Mouse (Mus musculus) liver, embryonic 14.5 days (tissue): Measurements from ENCODE around the gene Atp6ap2. TPM values are rescaled to one million over a fixed set of nuclear protein-coding genes. Genes with fewer than 3 reads are reported as not detected.

Experiments used
- ATAC-seq: fragments of 200-750 bp; cut with Nextera tagmentation; 2 replicates; pipeline ENCODE4 v1.8.0; 2017; ENCODE audit warnings: moderate number of reproducible peaks, mild to moderate bottlenecking, moderate library complexity; ENCODE audit not compliant: insufficient read depth
- DNase-seq, 3 experiments: peaks; one replicate each; pipeline ENCODE4 v3.0.0-alpha.2; 2012 to 2013; ENCODE audit warnings: low read depth in 3 of 3, low spot score in 3 of 3
- H3K27ac ChIP-seq: fragments of 300-500 bp; sonication (generic); 2 replicates; pipeline ENCODE4 v1.5.1; 2014; ENCODE audit warnings: moderate library complexity, mild to moderate bottlenecking, control low read depth, inconsistent platforms
- H3K27me3 ChIP-seq: fragments of 300-500 bp; sonication (generic); 2 replicates; pipeline ENCODE4 v1.6.1; 2014; ENCODE audit warnings: mild to moderate bottlenecking, low read length, moderate library complexity; ENCODE audit not compliant: control insufficient read depth, insufficient read depth
- H3K36me3 ChIP-seq: fragments of 300-500 bp; sonication (generic); replicated peaks from 2 replicates; pipeline ENCODE4 v1.6.1; 2014; ENCODE audit warnings: low read depth; ENCODE audit not compliant: control insufficient read depth, insufficient read depth
- H3K4me1 ChIP-seq, 2 experiments: fragments of 200-500 bp in 1 of 2; fragments of 300-500 bp in 1 of 2; sonication (generic) in 1 of 2; replicated peaks; 2 replicates each; pipeline ENCODE4 v1.6.1; 2012 to 2014; ENCODE audit warnings: antibody characterized with exemption in 1 of 2, inconsistent platforms in 1 of 2, low read length in 1 of 2; ENCODE audit not compliant: control insufficient read depth in 2 of 2, insufficient read depth in 2 of 2
- H3K4me2 ChIP-seq: fragments of 300-500 bp; sonication (generic); 2 replicates; pipeline ENCODE4 v1.6.1; 2014; ENCODE audit warnings: low read depth, mild to moderate bottlenecking, control low read depth, moderate library complexity
- H3K4me3 ChIP-seq, 2 experiments: fragments of 200-500 bp in 1 of 2; fragments of 300-500 bp in 1 of 2; sonication (generic) in 1 of 2; 2 replicates each; pipeline ENCODE4 v1.5.1; 2012 to 2014; ENCODE audit warnings: low read depth in 2 of 2, low read length in 2 of 2, mild to moderate bottlenecking in 2 of 2, control low read depth in 1 of 2, inconsistent platforms in 1 of 2, moderate library complexity in 1 of 2; ENCODE audit not compliant: insufficient read depth in 1 of 2
- H3K9ac ChIP-seq: fragments of 300-500 bp; sonication (generic); replicated peaks from 2 replicates; pipeline ENCODE4 v1.6.1; 2014; ENCODE audit warnings: mild to moderate bottlenecking, control low read depth, moderate library complexity
- H3K9me3 ChIP-seq: fragments of 300-500 bp; sonication (generic); 2 replicates; pipeline ENCODE4 v1.6.1; 2016; ENCODE audit warnings: low read length, mixed read lengths; ENCODE audit not compliant: control insufficient read depth
- CTCF ChIP-seq: IDR thresholded peaks from 2 replicates; pipeline ENCODE4 v1.5.1; 2016; ENCODE audit warnings: antibody characterized with exemption, low read depth, control low read depth
- EP300 ChIP-seq: IDR thresholded peaks from 2 replicates; pipeline ENCODE4 v1.6.1; 2016; ENCODE audit warnings: antibody characterized with exemption, low read depth
- WGBS: fragments of 180-500 bp; shearing (Covaris S2); extraction: QIAGEN DNeasy Blood & Tissue Kit; methylation state at CpG from one replicate; pipeline ENCODE4 v1.1.7; 2014; ENCODE audit not compliant: insufficient replicate concordance; 5-methylcytosine and 5-hydroxymethylcytosine counted together
- polyA plus RNA-seq, 2 experiments: library from polyadenylated mRNA; depleted of rRNA in 1 of 2; stranded (reverse) in 1 of 2; unstranded in 1 of 2; fragments of >200 nt; fragmentation: Nextera tagmentation in 1 of 2; extraction: Ambion mirVana in 1 of 2; gene quantifications; 2 replicates each; pipeline versions ENCODE4 v1.2.1 to v1.2.3; 2012 to 2014

The Atp6ap2 gene
- 15.7 and 18.4 TPM in 2 replicates for polyA plus RNA-seq (2012; rRNA removed)
- 54.9 and 61.2 TPM in 2 replicates for polyA plus RNA-seq (2014; fragmentation: Nextera tagmentation; extraction: Ambion mirVana)

DNA sequence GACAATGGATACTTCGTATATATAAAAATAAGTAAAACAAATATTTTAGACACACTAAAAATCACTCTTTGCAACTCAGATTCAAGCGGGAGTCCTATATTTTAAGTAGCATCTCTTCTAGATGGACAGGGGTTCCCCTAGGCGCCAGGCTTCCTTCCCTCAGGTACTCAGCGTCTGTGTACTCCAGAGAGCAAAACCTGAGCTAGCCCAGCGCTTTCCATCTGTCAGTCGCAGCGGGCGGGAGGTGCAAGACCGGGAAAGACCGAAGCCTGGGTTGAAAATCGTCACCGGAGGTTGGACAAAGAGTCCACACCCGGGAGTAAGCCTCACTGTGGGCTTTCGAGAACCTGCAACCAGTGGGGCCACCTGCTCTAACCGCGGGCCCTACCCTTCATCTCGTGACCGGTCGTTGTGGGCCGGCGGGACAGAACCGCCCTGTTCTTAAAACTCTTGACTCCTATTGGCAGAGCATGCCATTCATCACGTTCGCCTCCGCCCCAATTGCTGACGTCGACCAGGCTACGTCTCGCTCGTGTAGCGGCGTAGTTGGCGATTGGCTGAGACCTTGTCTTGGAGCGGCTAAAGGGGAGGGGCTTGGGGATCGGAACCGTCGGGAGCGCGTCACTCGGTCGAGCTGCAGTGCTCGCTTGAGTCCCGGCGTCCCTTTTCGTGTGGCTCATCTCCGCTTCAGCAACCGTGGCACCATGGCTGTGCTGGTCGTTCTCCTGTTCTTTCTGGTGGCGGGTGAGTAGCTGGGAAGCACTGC, at the start of gene Atp6ap2:
Atp6ap2 (plus strand) TSS at position 610 of the 766 bp plus-strand sequence.
- Histone ChIP-seq H3K9ac (peak within 1 kb of the TSS; percentile 90), H3K9me3 (no peaks in the 10 kb centered on the region), H3K4me1 (peaks cover 0 to 7% of the 10 kb centered on the region in 2 experiments; a peak in 3 of 4 replicates), H3K27ac (peak within 1 kb of the TSS; percentile 53), H3K27me3 (no peaks in the 10 kb centered on the region), H3K4me3 (peak within 1 kb of the TSS; percentile 87 to 91), H3K4me2 (peak within 1 kb of the TSS; percentile 78), H3K36me3 (no peaks in the 10 kb centered on the region)
- TF ChIP-seq CTCF (no peak; the same call in 1 of the 2 replicates), EP300 (no peak)
- DNase-seq (peak; percentile 92 to 94 (median 93)), ATAC-seq (peak; percentile 97)
- WGBS: 12% methylated on average over 48 of the region's 49 CpGs

DNA sequence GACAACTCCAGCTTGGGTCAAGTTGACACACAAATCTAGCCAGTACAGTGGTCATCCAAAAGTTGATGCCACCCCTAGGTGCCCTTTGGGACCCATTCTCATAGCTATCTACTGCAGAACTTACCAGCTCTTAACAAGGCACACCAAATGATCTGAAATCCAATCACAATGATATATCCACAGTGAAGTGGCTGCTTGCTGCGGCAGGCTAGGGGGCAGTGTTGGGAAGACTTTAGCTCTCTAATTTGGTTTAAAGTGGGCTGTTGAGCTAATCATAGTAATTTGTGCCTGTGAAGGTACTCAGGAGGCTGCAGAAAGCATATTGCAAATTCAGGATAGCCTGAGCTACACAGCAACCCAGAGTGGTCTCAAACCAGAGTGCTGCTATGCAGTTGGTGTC, 43.2 kb upstream of the Atp6ap2 start:
- Histone ChIP-seq H3K9ac (no peak overlapping the region), H3K4me3 (no peak overlapping the region), H3K4me1 (peaks cover 2 to 5% of the 10 kb centered on the region in 2 experiments; a peak in 1 of 4 replicates), H3K36me3 (no peaks in the 10 kb centered on the region), H3K4me2 (no peak overlapping the region), H3K27me3 (no peaks in the 10 kb centered on the region), H3K27ac (no peak overlapping the region), H3K9me3 (no peaks in the 10 kb centered on the region)
- DNase-seq: no peak
- TF ChIP-seq CTCF (0 out of 2 replicates have a peak, but pooled peaks have one; percentile 8), EP300 (no peak)
- 65% methylated on average over 1 of the region's 1 CpGs for WGBS
- ATAC-seq: no peak

DNA sequence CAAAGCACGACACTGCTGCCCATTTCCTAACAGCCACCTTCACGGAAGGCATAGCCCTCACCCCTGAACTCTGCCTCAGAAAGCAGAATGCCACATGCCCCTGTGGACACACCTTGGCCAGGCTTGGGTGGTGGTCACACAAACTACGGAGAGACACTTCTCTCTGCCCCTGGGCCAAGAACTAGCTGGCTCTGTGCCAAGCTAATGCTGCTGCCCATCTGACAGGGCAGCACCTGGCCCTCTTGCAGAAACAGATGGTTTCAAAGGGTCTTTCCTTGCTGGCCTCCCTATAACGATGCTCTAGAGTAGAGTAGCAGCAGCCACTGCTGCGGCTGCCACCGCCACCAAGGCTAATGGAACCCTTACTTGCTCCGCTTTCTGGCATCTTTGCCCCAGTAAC, 30.5 kb upstream of the Atp6ap2 start:
- ATAC-seq: no peak
- H3K9me3 ChIP-seq: no peaks in the 10 kb centered on the region
- H3K4me2 ChIP-seq: no peak overlapping the region
- no peak for DNase-seq
- H3K4me3 ChIP-seq: no peak overlapping the region
- no peaks in the 10 kb centered on the region for H3K36me3 ChIP-seq
- no peaks in the 10 kb centered on the region for H3K4me1 ChIP-seq
- 69% methylated on average over 7 of the region's 7 CpGs for WGBS
- H3K27ac ChIP-seq: no peak overlapping the region
- TF ChIP-seq CTCF (no peak), EP300 (no peak)
- H3K9ac ChIP-seq: no peak overlapping the region
- no peaks in the 10 kb centered on the region for H3K27me3 ChIP-seq

DNA sequence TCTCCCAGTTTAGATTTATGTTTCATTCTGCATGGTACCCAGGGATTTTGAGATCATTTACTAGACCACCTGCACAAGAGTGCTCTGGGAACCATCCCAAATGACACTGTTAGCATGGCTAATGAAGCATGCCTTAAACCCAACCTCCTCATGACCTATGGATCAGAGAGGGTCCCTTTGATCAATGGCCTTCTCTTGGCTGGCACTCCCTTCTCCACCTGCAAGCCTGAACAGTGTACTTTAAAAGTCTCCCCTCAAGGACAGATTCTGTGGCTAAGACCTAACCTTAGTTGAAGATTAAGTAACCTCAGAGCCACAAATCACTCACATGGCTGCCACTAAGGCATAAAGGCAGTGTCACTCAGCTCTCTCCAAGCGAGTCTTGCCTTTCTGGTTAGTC, 16.2 kb upstream of the Atp6ap2 start:
- H3K36me3 ChIP-seq: no peaks in the 10 kb centered on the region
- no peaks in the 10 kb centered on the region for H3K9me3 ChIP-seq
- no peak overlapping the region for H3K4me3 ChIP-seq
- no peak for DNase-seq
- no peak overlapping the region for H3K4me2 ChIP-seq
- no peak for ATAC-seq
- H3K9ac ChIP-seq: no peak overlapping the region
- no peaks in the 10 kb centered on the region for H3K27me3 ChIP-seq
- H3K27ac ChIP-seq: no peak overlapping the region
- H3K4me1 ChIP-seq: no peaks in the 10 kb centered on the region
- TF ChIP-seq CTCF (no peak), EP300 (no peak)
- WGBS: 55% methylated on average over 1 of the region's 1 CpGs

DNA sequence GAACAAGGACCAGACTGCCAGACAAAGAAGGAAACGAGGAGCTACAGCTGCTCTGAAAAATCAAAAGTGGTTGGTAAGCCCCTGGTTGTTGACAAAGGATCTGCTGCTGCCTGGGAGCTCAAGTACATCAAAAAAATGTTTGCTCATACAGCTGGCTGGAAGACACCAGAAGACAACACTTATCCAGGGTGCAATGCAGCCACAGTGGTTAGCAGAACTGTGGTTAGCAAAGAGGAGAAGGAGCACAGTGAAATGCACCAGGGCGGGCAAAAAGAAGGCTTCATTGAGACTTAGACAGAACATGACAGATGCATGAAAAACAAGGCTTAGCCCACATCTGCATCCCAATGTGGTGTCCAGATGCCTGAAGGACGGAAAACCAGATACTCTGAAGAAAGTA, 9.7 kb upstream of the Atp6ap2 start:
- no peaks in the 10 kb centered on the region for H3K9me3 ChIP-seq
- H3K4me1 ChIP-seq: peaks cover 0 to 4% of the 10 kb centered on the region in 2 experiments; a peak in 2 of 4 replicates
- no peak for DNase-seq
- H3K36me3 ChIP-seq: no peaks in the 10 kb centered on the region
- no peak overlapping the region for H3K27ac ChIP-seq
- H3K4me2 ChIP-seq: no peak overlapping the region
- ATAC-seq: no peak
- 37% methylated on average over 3 of the region's 3 CpGs for WGBS
- TF ChIP-seq CTCF: no peak
- TF ChIP-seq EP300: no peak
- no peak overlapping the region for H3K4me3 ChIP-seq
- H3K27me3 ChIP-seq: no peaks in the 10 kb centered on the region
- no peak overlapping the region for H3K9ac ChIP-seq
